Mouse (Mus musculus) intestine, embryonic 14.5 days (tissue): ENCODE measurements around the gene Adamts9. TPM values are rescaled to one million over a fixed set of nuclear protein-coding genes. Genes with fewer than 3 reads are reported as not detected.

Experiments
- ATAC-seq: fragments of 200-750 bp; cut with Nextera tagmentation; replicated peaks from 2 replicates; pipeline ENCODE4 v1.8.0; 2017; ENCODE audit warnings: low read depth, moderate number of reproducible peaks, moderate TSS enrichment, moderate library complexity; ENCODE audit not compliant: low FRiP score, low TSS enrichment
- DNase-seq: peaks from one replicate; pipeline ENCODE4 v3.0.0-alpha.2; 2018; ENCODE audit warnings: low spot score
- H3K27ac ChIP-seq: fragments of 300-500 bp; sonication (generic); 2 replicates; pipeline ENCODE4 v1.5.1; 2014; ENCODE audit warnings: low read depth, mild to moderate bottlenecking, control low read depth
- H3K27me3 ChIP-seq: fragments of 300-500 bp; sonication (generic); replicated peaks from 2 replicates; pipeline ENCODE4 v1.6.1; 2014; ENCODE audit warnings: low read length, control low read depth; ENCODE audit not compliant: control insufficient read depth, insufficient read depth
- H3K36me3 ChIP-seq: fragments of 300-500 bp; sonication (generic); 2 replicates; pipeline ENCODE4 v1.6.1; 2014; ENCODE audit warnings: low read length, control low read depth; ENCODE audit not compliant: control insufficient read depth, insufficient read depth
- H3K4me1 ChIP-seq: fragments of 300-500 bp; sonication (generic); replicated peaks from 2 replicates; pipeline ENCODE4 v1.6.1; 2014; ENCODE audit warnings: low read length, control low read depth, mixed read lengths; ENCODE audit not compliant: control insufficient read depth, insufficient read depth
- H3K4me2 ChIP-seq: fragments of 300-500 bp; sonication (generic); 2 replicates; pipeline ENCODE4 v1.6.1; 2014; ENCODE audit warnings: low read length
- H3K4me3 ChIP-seq: fragments of 300-500 bp; sonication (generic); 2 replicates; pipeline ENCODE4 v1.5.1; 2014; ENCODE audit warnings: low read depth, low read length, control low read depth, mixed read lengths
- H3K9ac ChIP-seq: fragments of 300-500 bp; sonication (generic); 2 replicates; pipeline ENCODE4 v1.6.1; 2014; ENCODE audit warnings: mild to moderate bottlenecking, low read length
- H3K9me3 ChIP-seq: fragments of 300-500 bp; sonication (generic); 2 replicates; pipeline ENCODE4 v1.6.1; 2016; ENCODE audit warnings: low read length, control low read depth; ENCODE audit not compliant: control insufficient read depth
- WGBS: fragments of 180-500 bp; shearing (Covaris S2); extraction: QIAGEN DNeasy Blood & Tissue Kit; methylation state at CpG from one replicate; pipeline ENCODE4 v1.1.7; 2014; 5-methylcytosine and 5-hydroxymethylcytosine counted together
- polyA plus RNA-seq: library from polyadenylated mRNA; unstranded; fragments of >200 nt; fragmentation: Nextera tagmentation; extraction: Ambion mirVana; gene quantifications from 2 replicates; pipeline ENCODE4 v1.2.1, GENCODE M21; 2014

Gene Adamts9
- polyA plus RNA-seq, 1 experiment from 2014 or later: 13.6 TPM

DNA sequence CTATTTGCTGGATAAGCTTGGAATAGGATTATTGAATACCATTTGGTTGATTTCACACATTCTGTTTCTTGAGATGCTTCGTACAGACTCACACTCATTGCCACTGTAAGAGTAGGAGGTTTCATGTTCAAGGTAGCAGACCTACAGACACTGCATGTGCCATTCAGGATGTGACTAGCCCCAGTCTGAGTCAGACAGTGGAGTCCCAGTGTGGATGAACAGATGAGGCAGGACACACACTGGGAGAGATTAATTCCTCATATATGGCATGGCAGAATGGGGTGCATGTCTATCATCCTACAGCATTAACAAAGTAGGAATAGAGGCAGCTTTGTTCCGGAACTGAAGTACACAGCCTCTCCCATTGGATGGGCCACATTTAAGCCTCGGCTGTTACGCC, 66.1 kb downstream of the Adamts9 start:
- Histone ChIP-seq H3K9ac (no peak overlapping the region), H3K36me3 (peaks cover 51% of the 10 kb centered on the region), H3K9me3 (no peaks in the 10 kb centered on the region), H3K27me3 (no peaks in the 10 kb centered on the region), H3K4me1 (no peaks in the 10 kb centered on the region), H3K27ac (no peak overlapping the region), H3K4me3 (no peak overlapping the region), H3K4me2 (no peak overlapping the region)
- ATAC-seq (no peak), DNase-seq (no peak)
- WGBS: 97% methylated on average over 4 of the region's 4 CpGs

DNA sequence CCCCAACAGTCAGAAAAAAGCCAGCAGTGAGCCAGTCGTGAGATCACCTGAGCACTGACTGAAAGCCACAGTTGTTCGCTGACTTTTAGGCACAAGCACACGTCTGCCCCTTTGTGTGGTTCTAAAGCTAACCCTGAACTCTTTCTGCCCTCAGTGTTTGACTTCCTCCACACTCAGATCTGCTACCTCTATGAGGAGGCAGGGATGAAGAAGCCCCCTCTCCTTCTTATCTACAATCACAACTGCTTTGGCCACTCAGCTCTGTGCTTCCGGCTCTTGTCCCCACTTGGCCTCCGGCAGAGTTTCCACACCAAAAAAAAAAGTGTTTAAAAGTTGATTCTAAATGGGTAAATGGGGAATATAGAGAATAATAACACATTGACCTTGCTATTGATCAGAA, 67.2 kb downstream of the Adamts9 start:
- no peaks in the 10 kb centered on the region for H3K4me1 ChIP-seq
- H3K36me3 ChIP-seq: peaks cover 59% of the 10 kb centered on the region
- DNase-seq (no peak), ATAC-seq (no peak)
- no peak overlapping the region for H3K4me2 ChIP-seq
- H3K27ac ChIP-seq: no peak overlapping the region
- H3K9ac ChIP-seq: no peak overlapping the region
- 81% methylated on average over 5 of the region's 5 CpGs for WGBS
- H3K27me3 ChIP-seq: no peaks in the 10 kb centered on the region
- no peaks in the 10 kb centered on the region for H3K9me3 ChIP-seq
- no peak overlapping the region for H3K4me3 ChIP-seq

DNA sequence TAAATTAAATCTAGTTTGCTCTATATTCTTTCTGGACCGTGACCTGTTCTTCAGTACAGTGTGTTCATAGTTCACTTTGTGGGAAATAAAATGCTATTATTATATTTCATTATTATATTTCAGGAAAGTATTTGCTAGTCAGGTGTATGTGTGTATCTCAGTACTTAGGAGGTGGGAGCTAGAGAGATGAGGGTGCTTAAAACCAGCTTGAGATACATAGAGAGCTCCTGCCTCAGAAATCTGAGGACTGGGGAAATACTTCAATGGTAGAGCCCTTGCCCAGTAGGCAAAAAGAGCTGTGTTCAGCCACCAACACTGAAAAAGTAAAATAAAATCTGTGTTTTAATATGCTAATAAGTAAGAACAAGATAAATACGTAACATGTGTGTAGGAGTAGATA, 68.0 kb downstream of the Adamts9 start:
- Histone ChIP-seq H3K9ac (no peak overlapping the region), H3K4me2 (no peak overlapping the region), H3K4me1 (peaks cover 2% of the 10 kb centered on the region; the same call in 1 of the 2 replicates), H3K9me3 (no peaks in the 10 kb centered on the region), H3K27ac (no peak overlapping the region), H3K4me3 (no peak overlapping the region), H3K36me3 (peaks cover 55% of the 10 kb centered on the region), H3K27me3 (no peaks in the 10 kb centered on the region)
- ATAC-seq (no peak), DNase-seq (no peak)
- 92% methylated on average over 2 of the region's 2 CpGs for WGBS

DNA sequence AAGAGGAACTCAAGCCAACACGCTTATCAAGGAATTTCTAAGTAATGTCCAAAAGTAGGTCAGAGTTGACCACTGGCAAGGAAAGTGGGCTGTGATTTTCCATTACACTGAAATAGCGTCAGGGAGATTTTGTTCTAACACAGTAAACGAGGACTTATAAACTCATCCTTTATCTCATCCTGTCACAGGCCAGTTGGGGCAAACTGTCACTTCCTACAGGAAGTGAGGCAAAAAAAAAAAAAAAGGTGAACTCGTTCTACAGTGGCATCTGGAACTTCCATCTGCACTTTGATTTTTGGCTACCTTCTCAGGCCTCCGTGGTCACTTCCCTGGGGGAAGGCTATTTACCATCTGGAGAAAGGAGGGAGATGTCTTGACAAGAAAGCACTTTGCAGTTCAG, 68.4 kb downstream of the Adamts9 start:
- ATAC-seq (no peak), DNase-seq (no peak)
- no peak overlapping the region for H3K4me2 ChIP-seq
- 72% methylated on average over 5 of the region's 5 CpGs for WGBS
- peaks cover 53% of the 10 kb centered on the region for H3K36me3 ChIP-seq
- no peaks in the 10 kb centered on the region for H3K27me3 ChIP-seq
- H3K9ac ChIP-seq: no peak overlapping the region
- H3K4me3 ChIP-seq: no peak overlapping the region
- no peaks in the 10 kb centered on the region for H3K9me3 ChIP-seq
- peaks cover 7% of the 10 kb centered on the region; the same call in 1 of the 2 replicates for H3K4me1 ChIP-seq
- no peak overlapping the region for H3K27ac ChIP-seq

DNA sequence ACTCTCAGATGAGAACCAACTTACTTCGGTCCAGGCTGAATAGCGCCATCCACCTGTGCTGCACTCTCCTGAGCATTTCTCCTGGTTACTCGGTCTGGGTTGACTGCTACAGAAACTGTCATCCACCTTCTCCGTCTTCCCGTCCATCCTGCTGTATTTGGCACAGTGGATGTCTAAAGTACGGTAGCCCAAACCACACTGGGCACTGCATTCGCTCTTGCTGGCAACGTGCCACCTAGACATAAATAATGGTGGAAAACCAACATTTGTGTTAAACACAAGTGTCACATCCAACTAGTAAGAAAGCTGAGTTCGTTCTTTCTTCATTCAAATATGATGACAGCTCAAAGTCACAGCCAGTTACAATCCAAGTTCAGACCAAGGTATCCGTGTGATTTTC, 70.5 kb downstream of the Adamts9 start:
- no peaks in the 10 kb centered on the region for H3K9me3 ChIP-seq
- no peak overlapping the region for H3K4me3 ChIP-seq
- ATAC-seq (no peak), DNase-seq (no peak)
- peaks cover 40% of the 10 kb centered on the region for H3K36me3 ChIP-seq
- WGBS: 85% methylated on average over 10 of the region's 10 CpGs
- no peaks in the 10 kb centered on the region for H3K27me3 ChIP-seq
- no peak overlapping the region for H3K9ac ChIP-seq
- peaks cover 18% of the 10 kb centered on the region; the same call in 1 of the 2 replicates for H3K4me1 ChIP-seq
- H3K27ac ChIP-seq: no peak overlapping the region
- H3K4me2 ChIP-seq: no peak overlapping the region

DNA sequence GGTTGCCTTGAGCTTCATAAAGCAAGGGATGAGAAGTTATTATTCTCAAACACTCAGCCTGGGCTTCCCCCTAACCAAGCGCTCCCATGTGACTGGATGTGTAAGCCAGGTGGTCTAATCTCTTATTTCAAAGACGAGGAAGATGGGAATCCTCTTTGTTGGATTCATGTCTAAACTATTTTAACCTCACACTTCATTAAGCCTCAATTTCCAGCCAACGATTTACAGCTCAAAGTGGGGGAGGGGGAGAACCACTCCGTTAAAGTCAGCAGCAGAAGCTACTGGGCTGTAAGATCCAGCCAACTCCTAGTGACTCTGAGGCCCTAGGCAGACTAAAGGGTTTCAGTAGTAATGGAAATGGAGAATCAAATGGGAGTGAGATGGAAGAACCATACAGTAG, 71.5 kb downstream of the Adamts9 start:
- H3K4me3 ChIP-seq: no peak overlapping the region
- H3K4me2 ChIP-seq: no peak overlapping the region
- H3K4me1 ChIP-seq: peaks cover 18% of the 10 kb centered on the region; the same call in 1 of the 2 replicates
- no peak overlapping the region for H3K9ac ChIP-seq
- peaks cover 32% of the 10 kb centered on the region for H3K36me3 ChIP-seq
- DNase-seq (no peak), ATAC-seq (no peak)
- H3K27ac ChIP-seq: no peak overlapping the region
- H3K27me3 ChIP-seq: no peaks in the 10 kb centered on the region
- WGBS: 70% methylated on average over 4 of the region's 4 CpGs
- no peaks in the 10 kb centered on the region for H3K9me3 ChIP-seq

DNA sequence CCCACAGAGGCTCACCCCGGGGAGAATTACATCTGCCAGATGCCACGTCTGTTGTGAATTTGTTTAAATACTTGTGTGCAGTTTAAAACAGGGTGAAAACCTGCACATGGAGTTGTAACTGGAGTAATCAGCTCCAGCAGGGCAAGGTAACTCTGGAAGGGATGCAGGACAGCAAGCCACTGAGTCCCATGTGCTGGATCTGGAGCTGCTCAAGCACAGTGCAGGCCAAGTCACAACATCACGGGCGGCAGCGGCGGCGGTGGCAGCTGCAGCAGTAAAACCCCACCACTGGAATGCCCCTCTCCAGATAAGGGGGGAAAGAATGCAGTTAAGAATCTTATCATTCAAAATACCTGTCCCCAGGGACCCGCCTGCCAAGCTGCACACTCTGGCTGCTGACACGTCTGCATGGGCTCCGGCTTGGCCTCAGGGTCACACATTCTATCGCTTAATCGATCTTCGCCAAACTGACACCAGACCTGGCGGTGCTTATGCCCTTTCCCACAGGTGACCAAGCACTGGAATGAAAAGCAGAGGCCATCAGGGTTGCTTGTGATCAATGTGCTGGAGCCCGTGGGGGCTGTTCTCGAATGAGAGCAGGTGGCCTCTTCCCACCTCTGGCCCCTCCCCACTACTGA, 73.6 kb downstream of the Adamts9 start:
- no peaks in the 10 kb centered on the region for H3K27me3 ChIP-seq
- H3K9ac ChIP-seq: 0 out of 2 replicates have a peak overlapping the region, but pooled peaks have one; percentile 20
- peaks cover 20% of the 10 kb centered on the region for H3K36me3 ChIP-seq
- peak; percentile 58 for ATAC-seq
- peaks cover 18% of the 10 kb centered on the region; the same call in 1 of the 2 replicates for H3K4me1 ChIP-seq
- WGBS: 23% methylated on average over 16 of the region's 16 CpGs
- DNase-seq: no peak
- no peak overlapping the region for H3K4me3 ChIP-seq
- peak overlapping the region; percentile 93 for H3K27ac ChIP-seq
- H3K4me2 ChIP-seq: peak overlapping the region; percentile 20
- H3K9me3 ChIP-seq: no peaks in the 10 kb centered on the region

DNA sequence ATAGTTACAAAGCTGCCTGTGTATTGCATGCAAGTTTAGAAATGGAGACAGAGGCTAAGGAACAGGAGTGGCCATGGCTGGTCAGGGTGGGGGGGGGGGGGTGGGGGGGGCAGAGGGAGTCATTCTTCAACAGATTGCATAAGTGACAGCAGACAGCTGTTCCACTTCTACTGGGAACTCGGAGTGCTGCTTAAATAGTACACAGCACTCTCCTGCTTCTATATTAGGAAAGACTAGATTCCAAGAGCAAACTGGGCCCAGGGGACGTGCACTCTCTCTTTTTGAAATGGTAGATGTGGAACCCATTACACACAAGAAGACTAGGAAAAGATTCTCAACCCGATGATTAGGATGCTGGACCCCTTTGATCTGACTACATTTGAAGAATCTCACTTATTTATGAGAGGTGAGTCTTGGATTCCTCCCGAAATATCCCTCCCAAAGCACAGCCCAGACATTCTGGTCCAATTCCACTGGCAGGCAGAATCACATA, 74.2 kb downstream of the Adamts9 start, which contains the start of gene Gm15737:
Gm15737 (plus strand) TSS at position 269 of the 493 bp plus-strand sequence.
- Histone ChIP-seq H3K9ac (0 out of 2 replicates have a peak within 1 kb of the TSS, but pooled peaks have one; percentile 20), H3K4me3 (no peak within 1 kb of the TSS), H3K27me3 (no peaks in the 10 kb centered on the region), H3K36me3 (peaks cover 20% of the 10 kb centered on the region), H3K9me3 (no peaks in the 10 kb centered on the region), H3K27ac (peak within 1 kb of the TSS; percentile 93), H3K4me1 (peaks cover 18% of the 10 kb centered on the region; the same call in 1 of the 2 replicates), H3K4me2 (peak within 1 kb of the TSS; percentile 20)
- WGBS: 21% methylated on average over 4 of the region's 4 CpGs
- DNase-seq (no peak), ATAC-seq (peak; percentile 81)

DNA sequence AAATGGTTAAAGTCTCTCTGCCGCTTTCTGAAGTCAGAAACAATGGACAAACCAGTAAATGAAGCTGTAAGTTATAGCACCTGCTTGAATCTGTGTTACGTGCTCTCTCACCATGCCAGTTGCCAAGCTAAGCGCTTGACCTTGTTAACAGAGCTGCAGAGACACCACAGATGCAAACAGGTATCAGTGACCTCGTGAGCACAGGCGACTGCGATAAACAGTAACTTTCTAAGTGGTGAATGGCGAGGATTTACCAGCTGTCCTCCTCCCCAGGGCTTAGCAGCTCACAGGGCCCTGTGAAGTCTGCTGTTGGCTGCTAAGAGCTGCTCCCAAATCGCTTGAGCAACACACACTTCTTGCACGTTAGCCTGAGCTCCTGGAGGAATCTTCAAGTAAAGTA, 80.7 kb downstream of the Adamts9 start:
- H3K36me3 ChIP-seq: peaks cover 29% of the 10 kb centered on the region
- H3K4me2 ChIP-seq: no peak overlapping the region
- H3K4me3 ChIP-seq: no peak overlapping the region
- no peaks in the 10 kb centered on the region for H3K4me1 ChIP-seq
- no peak overlapping the region for H3K9ac ChIP-seq
- H3K27me3 ChIP-seq: no peaks in the 10 kb centered on the region
- no peak overlapping the region for H3K27ac ChIP-seq
- no peak for ATAC-seq
- no peaks in the 10 kb centered on the region for H3K9me3 ChIP-seq
- 66% methylated on average over 9 of the region's 9 CpGs for WGBS
- no peak for DNase-seq
